Mouse (Mus musculus): ENCODE measurements around the gene Rps24. TPM values are rescaled to one million over a fixed set of nuclear protein-coding genes. Genes with fewer than 3 reads are reported as not detected.

Rps24 gene
- polyA plus RNA-seq, 1 experiment from 2014 or later = 520 TPM

GRCm38 (mm10) chr14:24498561-24499255 lies 11.8 kb downstream of the Rps24 start:
- no peak overlapping the region for H3K4me3 ChIP-seq
- no peaks in the 10 kb centered on the region for H3K9me3 ChIP-seq
- H3K27me3 ChIP-seq = no peaks in the 10 kb centered on the region
- peaks cover 27% of the 10 kb centered on the region for H3K4me1 ChIP-seq (replicated peaks)
- no peak overlapping the region for H3K4me2 ChIP-seq
- H3K27ac ChIP-seq (replicated peaks) = no peak overlapping the region
- WGBS = 65% methylated on average over 5 of the region's 5 CpGs
- H3K9ac ChIP-seq = no peak overlapping the region
- ATAC-seq (ENCODE audit: low FRiP score, low read depth) = no peak
- peaks cover 46% of the 10 kb centered on the region for H3K36me3 ChIP-seq

GRCm38 (mm10) chr14:24499478-24499877 lies 12.6 kb downstream of the Rps24 start:
- Histone ChIP-seq H3K4me1 (replicated peaks) (peaks cover 19% of the 10 kb centered on the region), H3K9ac (no peak overlapping the region), H3K27me3 (no peaks in the 10 kb centered on the region), H3K27ac (replicated peaks) (peak overlapping the region; percentile 89; the same call in 1 of the 2 replicates), H3K36me3 (peaks cover 39% of the 10 kb centered on the region), H3K4me2 (no peak overlapping the region), H3K4me3 (no peak overlapping the region), H3K9me3 (no peaks in the 10 kb centered on the region)
- ATAC-seq (ENCODE audit: low FRiP score, low read depth) = no peak
- WGBS = 36% methylated on average over 9 of the region's 9 CpGs

- 14% methylated on average over 18 of the region's 18 CpGs for WGBS
- H3K27ac ChIP-seq (replicated peaks) = peak overlapping the region; percentile 89
- no peaks in the 10 kb centered on the region for H3K27me3 ChIP-seq
- peak overlapping the region; percentile 31; the same call in 1 of the 2 replicates for H3K4me2 ChIP-seq
- peak; percentile 84 for ATAC-seq (ENCODE audit: low FRiP score, low read depth)
- H3K36me3 ChIP-seq = peaks cover 32% of the 10 kb centered on the region
- 0 out of 2 replicates have a peak overlapping the region, but pooled peaks have one; percentile 18 for H3K9ac ChIP-seq
- no peak overlapping the region for H3K4me3 ChIP-seq
- peaks cover 13% of the 10 kb centered on the region for H3K4me1 ChIP-seq (replicated peaks)
- no peaks in the 10 kb centered on the region for H3K9me3 ChIP-seq
These were observed 13.3 kb downstream of the Rps24 start for GRCm38 (mm10) chr14:24500091-24500844.

- H3K9me3 ChIP-seq = no peaks in the 10 kb centered on the region
- H3K4me2 ChIP-seq = peak overlapping the region; percentile 31; the same call in 1 of the 2 replicates
- 0 out of 2 replicates have a peak overlapping the region, but pooled peaks have one; percentile 18 for H3K9ac ChIP-seq
- peak overlapping the region; percentile 89 for H3K27ac ChIP-seq (replicated peaks)
- no peaks in the 10 kb centered on the region for H3K27me3 ChIP-seq
- ATAC-seq (ENCODE audit: low FRiP score, low read depth) = no peak; the same call in 1 of the 2 replicates
- peaks cover 13% of the 10 kb centered on the region for H3K4me1 ChIP-seq (replicated peaks)
- no peak overlapping the region for H3K4me3 ChIP-seq
- WGBS = 5% methylated on average over 8 of the region's 8 CpGs
- H3K36me3 ChIP-seq = peaks cover 28% of the 10 kb centered on the region
These were observed 13.9 kb downstream of the Rps24 start for GRCm38 (mm10) chr14:24500845-24501186.

GRCm38 (mm10) chr14:24501256-24501655 lies 14.3 kb downstream of the Rps24 start:
- Histone ChIP-seq H3K4me2 (no peak overlapping the region), H3K27me3 (no peaks in the 10 kb centered on the region), H3K27ac (replicated peaks) (peak overlapping the region; percentile 89), H3K9me3 (no peaks in the 10 kb centered on the region), H3K9ac (0 out of 2 replicates have a peak overlapping the region, but pooled peaks have one; percentile 18), H3K36me3 (peaks cover 24% of the 10 kb centered on the region), H3K4me3 (no peak overlapping the region), H3K4me1 (replicated peaks) (peaks cover 13% of the 10 kb centered on the region)
- no peak for ATAC-seq (ENCODE audit: low FRiP score, low read depth)
- 30% methylated on average over 4 of the region's 4 CpGs for WGBS

GRCm38 (mm10) chr14:24507452-24508069 lies 20.6 kb downstream of the Rps24 start:
- 0 out of 2 replicates have a peak overlapping the region, but pooled peaks have one; percentile 4 for H3K9ac ChIP-seq
- H3K9me3 ChIP-seq = 0 out of 2 replicates have a peak, but pooled peaks cover 4% of the 10 kb centered on the region
- H3K27me3 ChIP-seq = no peaks in the 10 kb centered on the region
- peaks cover 22% of the 10 kb centered on the region for H3K4me1 ChIP-seq (replicated peaks)
- no peaks in the 10 kb centered on the region for H3K36me3 ChIP-seq
- ATAC-seq (ENCODE audit: low FRiP score, low read depth) = no peak
- H3K27ac ChIP-seq (replicated peaks) = peak overlapping the region; percentile 44
- H3K4me2 ChIP-seq = no peak overlapping the region
- 23% methylated on average over 14 of the region's 14 CpGs for WGBS
- no peak overlapping the region for H3K4me3 ChIP-seq

- Histone ChIP-seq H3K9me3 (0 out of 2 replicates have a peak, but pooled peaks cover 4% of the 10 kb centered on the region), H3K27me3 (no peaks in the 10 kb centered on the region), H3K9ac (0 out of 2 replicates have a peak overlapping the region, but pooled peaks have one; percentile 27), H3K4me2 (peak overlapping the region; percentile 45), H3K4me3 (peak overlapping the region; percentile 7; the same call in 1 of the 2 replicates), H3K27ac (replicated peaks) (peak overlapping the region; percentile 59; the same call in 1 of the 2 replicates), H3K36me3 (no peaks in the 10 kb centered on the region), H3K4me1 (replicated peaks) (peaks cover 22% of the 10 kb centered on the region)
- 10% methylated on average over 18 of the region's 18 CpGs for WGBS
- peak; percentile 43; the same call in 1 of the 2 replicates for ATAC-seq (ENCODE audit: low FRiP score, low read depth)
These were observed 21.3 kb downstream of the Rps24 start for GRCm38 (mm10) chr14:24508070-24508773.

GRCm38 (mm10) chr14:24509557-24509956 lies 22.6 kb downstream of the Rps24 start:
- ATAC-seq (ENCODE audit: low FRiP score, low read depth) = no peak
- WGBS = 65% methylated on average over 5 of the region's 5 CpGs
- no peaks in the 10 kb centered on the region for H3K36me3 ChIP-seq
- no peak overlapping the region for H3K4me2 ChIP-seq
- H3K9me3 ChIP-seq = 0 out of 2 replicates have a peak, but pooled peaks cover 4% of the 10 kb centered on the region
- peaks cover 22% of the 10 kb centered on the region for H3K4me1 ChIP-seq (replicated peaks)
- H3K4me3 ChIP-seq = no peak overlapping the region
- no peak overlapping the region for H3K27ac ChIP-seq (replicated peaks)
- no peaks in the 10 kb centered on the region for H3K27me3 ChIP-seq
- no peak overlapping the region for H3K9ac ChIP-seq

GRCm38 (mm10) chr14:24510218-24510617 lies 23.3 kb downstream of the Rps24 start:
- no peak for ATAC-seq (ENCODE audit: low FRiP score, low read depth)
- Histone ChIP-seq H3K27ac (replicated peaks) (no peak overlapping the region), H3K36me3 (no peaks in the 10 kb centered on the region), H3K27me3 (no peaks in the 10 kb centered on the region), H3K9ac (no peak overlapping the region), H3K4me2 (no peak overlapping the region), H3K9me3 (0 out of 2 replicates have a peak, but pooled peaks cover 4% of the 10 kb centered on the region), H3K4me3 (no peak overlapping the region), H3K4me1 (replicated peaks) (peaks cover 22% of the 10 kb centered on the region)
- WGBS = 97% methylated on average over 1 of the region's 1 CpGs

- no peaks in the 10 kb centered on the region for H3K36me3 ChIP-seq
- H3K27me3 ChIP-seq = no peaks in the 10 kb centered on the region
- H3K9ac ChIP-seq = no peak overlapping the region
- 0 out of 2 replicates have a peak, but pooled peaks cover 4% of the 10 kb centered on the region for H3K9me3 ChIP-seq
- peaks cover 22% of the 10 kb centered on the region for H3K4me1 ChIP-seq (replicated peaks)
- no peak overlapping the region for H3K4me3 ChIP-seq
- ATAC-seq (ENCODE audit: low FRiP score, low read depth) = no peak
- H3K27ac ChIP-seq (replicated peaks) = no peak overlapping the region
- 97% methylated on average over 2 of the region's 2 CpGs for WGBS
- H3K4me2 ChIP-seq = no peak overlapping the region
These were observed 23.8 kb downstream of the Rps24 start for GRCm38 (mm10) chr14:24510679-24511078.

- Histone ChIP-seq H3K27ac (replicated peaks) (no peak overlapping the region), H3K4me1 (replicated peaks) (peaks cover 15% of the 10 kb centered on the region), H3K4me2 (no peak overlapping the region), H3K27me3 (no peaks in the 10 kb centered on the region), H3K9ac (no peak overlapping the region), H3K4me3 (no peak overlapping the region), H3K9me3 (0 out of 2 replicates have a peak, but pooled peaks cover 4% of the 10 kb centered on the region), H3K36me3 (no peaks in the 10 kb centered on the region)
- 38% methylated on average over 6 of the region's 6 CpGs for WGBS
- no peak for ATAC-seq (ENCODE audit: low FRiP score, low read depth)
These were observed 25.7 kb downstream of the Rps24 start for GRCm38 (mm10) chr14:24512527-24513161.

All from hindbrain, embryonic 15.5 days (tissue).